Mouse (Mus musculus): ENCODE measurements around the gene 4930568D16Rik. TPM values are rescaled to one million over a fixed set of nuclear protein-coding genes. Genes with fewer than 3 reads are reported as not detected.

4930568D16Rik gene
- total RNA-seq, 2 experiments from 2014 or later, result not detected

DNA sequence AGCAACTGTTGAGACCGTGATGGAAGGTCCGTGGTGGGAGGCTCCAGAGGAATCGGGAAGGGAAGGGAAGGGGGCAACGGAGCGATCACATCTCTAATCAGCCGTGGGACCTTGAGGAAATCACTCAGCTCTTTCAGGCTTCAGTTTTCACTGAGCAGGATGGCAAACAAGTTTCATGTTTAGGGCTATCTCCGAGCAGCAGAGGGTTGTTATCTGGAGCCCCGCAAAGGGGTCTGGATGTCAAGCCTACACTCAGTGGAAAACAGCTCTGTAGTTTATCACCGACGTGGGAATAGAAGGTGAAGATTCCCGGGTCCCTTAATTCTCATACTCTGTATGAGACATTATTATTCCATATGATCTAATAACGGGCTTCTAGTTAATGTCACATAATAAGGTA lies 49.1 kb downstream of the 4930568D16Rik start:
- intact Hi-C loops (cut with DNase I), result no loop called here
- DNase-seq (ENCODE audit: extremely low spot score in 1 of 2, low spot score in 2 of 2), result no peak

DNA sequence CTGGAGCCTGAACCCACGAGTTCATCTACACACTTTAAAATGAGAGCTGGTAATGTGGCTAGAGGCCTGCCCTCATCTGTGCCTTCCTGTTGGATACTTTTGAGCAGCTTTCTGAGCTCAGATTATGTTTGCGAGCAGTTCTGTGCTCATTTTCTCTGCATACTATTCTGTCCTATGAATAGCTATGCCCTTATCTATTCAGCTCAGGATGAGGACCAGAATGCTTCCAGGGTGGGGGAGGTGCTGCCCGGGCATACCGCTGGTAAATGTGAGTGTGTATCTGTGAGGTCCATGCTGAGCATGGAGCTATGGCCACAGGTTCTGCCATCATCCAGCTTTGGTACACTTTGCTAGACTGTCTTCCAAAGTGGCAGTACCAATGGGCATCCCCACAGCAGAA lies 49.9 kb downstream of the 4930568D16Rik start:
- DNase-seq (ENCODE audit: extremely low spot score in 1 of 2, low spot score in 2 of 2), result no peak
- intact Hi-C loops (cut with DNase I), result no loop called here

DNA sequence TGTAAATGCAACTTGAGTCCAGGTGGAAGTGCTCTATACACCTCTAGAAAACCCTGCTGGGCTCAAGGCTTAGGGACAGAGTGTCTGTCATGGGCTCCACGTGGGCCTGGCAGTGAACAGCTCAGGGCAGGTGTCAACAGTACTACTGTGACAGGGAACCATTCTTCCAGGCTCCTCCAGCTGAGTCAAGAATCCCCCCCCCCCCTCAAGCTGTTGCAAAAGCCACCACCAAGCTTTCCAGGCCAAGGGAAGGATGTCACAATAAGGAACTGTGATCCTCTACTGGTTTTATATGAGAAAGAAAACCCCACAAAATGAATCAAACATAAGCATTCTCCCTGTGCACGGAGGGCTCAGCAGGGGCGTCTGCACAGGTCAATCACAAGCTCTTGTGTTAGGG lies 53.2 kb downstream of the 4930568D16Rik start:
- intact Hi-C loops (cut with DNase I), result no loop called here
- no peak for DNase-seq (ENCODE audit: extremely low spot score in 1 of 2, low spot score in 2 of 2)

DNA sequence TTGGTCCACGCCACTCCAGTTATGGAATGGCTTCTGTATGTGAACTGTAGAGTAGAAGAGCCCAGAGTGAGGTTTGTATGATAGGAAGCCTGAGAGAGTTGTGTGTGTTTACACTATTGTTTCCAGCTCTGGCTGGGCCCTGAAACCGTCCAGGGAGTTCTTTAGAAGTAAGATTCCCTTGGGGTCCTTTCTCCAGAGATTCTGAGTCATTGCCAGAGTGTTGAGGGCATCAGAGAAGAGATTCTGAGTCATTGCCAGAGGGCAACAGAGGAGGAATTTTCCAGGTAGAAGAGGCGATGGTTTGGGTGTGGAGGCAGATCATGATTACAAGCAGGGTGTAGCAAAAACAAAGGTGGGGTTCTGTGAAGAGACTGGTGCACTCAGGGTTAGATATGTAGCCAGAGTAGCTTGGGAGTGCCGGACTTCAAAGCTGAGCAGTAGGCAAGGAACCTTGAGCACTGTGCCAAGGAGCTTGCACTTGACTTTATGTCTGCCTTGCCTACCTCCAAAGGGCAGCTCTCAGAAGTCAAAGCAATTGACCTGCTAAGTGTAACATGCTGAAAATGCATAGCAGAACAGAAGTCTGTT lies 57.5 kb downstream of the 4930568D16Rik start:
- no peak for DNase-seq (ENCODE audit: extremely low spot score in 1 of 2, low spot score in 2 of 2)
- intact Hi-C loops (cut with DNase I), result no loop called here

DNA sequence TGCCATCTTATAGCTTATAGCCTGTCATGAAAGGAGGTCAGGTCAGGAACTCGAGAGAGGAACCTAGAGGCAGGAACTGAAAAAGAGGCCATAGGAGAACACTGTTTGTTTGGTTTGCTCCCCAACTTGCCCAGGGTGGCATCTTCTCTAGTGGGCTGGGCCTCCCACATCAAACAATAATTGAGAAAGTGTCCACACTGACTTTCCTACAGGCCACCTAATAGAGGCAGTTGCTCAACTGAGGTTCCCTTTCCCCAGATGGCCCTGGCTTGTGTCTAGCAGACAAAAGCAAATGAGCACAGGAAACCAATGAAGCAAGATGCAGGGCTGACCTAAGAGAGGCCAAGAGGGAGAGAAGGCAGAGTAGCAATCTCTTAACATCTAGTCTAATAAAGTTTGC lies 59.4 kb downstream of the 4930568D16Rik start:
- no peak for DNase-seq (ENCODE audit: extremely low spot score in 1 of 2, low spot score in 2 of 2)
- intact Hi-C loops (cut with DNase I), result no loop called here

Other genes with a start within 250 kb of the 4930568D16Rik start
- 100 to 1,000 TPM; 218 to 225 TPM for gene Rab14, start 166.6 kb downstream of the 4930568D16Rik start, total RNA-seq (2021)
- gene Gsn, start 111.3 kb downstream of the 4930568D16Rik start, total RNA-seq (2021), result 10 to 100 TPM; 28.3 to 36.7 TPM
- 1 to 10 TPM; 6.5 to 7.5 TPM for gene Stom, start 30.8 kb downstream of the 4930568D16Rik start, total RNA-seq (2021)
- not detected for gene 4930402F06Rik, start 29.4 kb upstream of the 4930568D16Rik start, total RNA-seq (2021)
- gene Ggta1, start 95.5 kb upstream of the 4930568D16Rik start, total RNA-seq (2021), result 1 to 10 TPM; 3.7 to 4.2 TPM
- gene Dab2ip, start 190.5 kb upstream of the 4930568D16Rik start, total RNA-seq (2021), result 100 to 1,000 TPM; 125 to 138 TPM

Data from left cerebral cortex, postnatal 10 days (tissue).